Mouse (Mus musculus): ENCODE results near the gene Tor2a. TPM values are rescaled to one million over a fixed set of nuclear protein-coding genes. Genes with fewer than 3 reads are reported as not detected.

Gene Tor2a
- total and polyA plus RNA-seq, 3 experiments: 54.7 to 62.2 TPM; not detected in 1

GRCm38 (mm10) chr2:32718761-32719160 lies 38.3 kb upstream of the Tor2a start:
- H3K4me3 ChIP-seq (ENCODE audit: control insufficient read depth in 1 of 2, insufficient read depth in 1 of 2, low read depth in 2 of 2, low read length in 2 of 2): no peak overlapping the region
- H3K27me3 ChIP-seq (ENCODE audit: control insufficient read depth in 1 of 2, insufficient read depth in 2 of 2, low read length in 2 of 2): no peaks in the 10 kb centered on the region
- H3K36me3 ChIP-seq (ENCODE audit: control insufficient read depth in 1 of 2, insufficient read depth in 2 of 2, low read length in 2 of 2): peaks cover 0 to 11% of the 10 kb centered on the region in 2 experiments; a peak in 2 of 4 replicates
- peaks cover 0 to 22% of the 10 kb centered on the region in 2 experiments; a peak in 2 of 4 replicates for H3K4me1 ChIP-seq (ENCODE audit: control insufficient read depth in 1 of 2, insufficient read depth in 2 of 2, low read length in 2 of 2)
- no peak for TF ChIP-seq NELFE (IDR thresholded peaks at IDR 0.05; ENCODE audit: low read depth, low read length)
- no peak for TF ChIP-seq RAD21 (IDR thresholded peaks at IDR 0.05; ENCODE audit: low read depth, low read length)
- TF ChIP-seq TBP (IDR thresholded peaks at IDR 0.05; ENCODE audit: low read depth, low read length): no peak
- TF ChIP-seq ZNF384 (IDR thresholded peaks at IDR 0.05; ENCODE audit: low read depth, low read length): no peak
- no peak for TF ChIP-seq ZKSCAN1 (IDR thresholded peaks at IDR 0.05; ENCODE audit: low read depth, low read length)
- TF ChIP-seq MEF2A (IDR thresholded peaks at IDR 0.05; ENCODE audit: extremely low read depth, insufficient replicate concordance, low read depth, low read length, poor library complexity, severe bottlenecking): no peak
- no peak for TF ChIP-seq MXI1 (IDR thresholded peaks at IDR 0.05; ENCODE audit: low read depth, low read length)
- no peak for TF ChIP-seq MAZ (IDR thresholded peaks at IDR 0.05; ENCODE audit: low read depth, low read length)
- TF ChIP-seq MAX (IDR thresholded peaks at IDR 0.05; ENCODE audit: low read length): no peak
- TF ChIP-seq CHD1 (IDR thresholded peaks at IDR 0.05; ENCODE audit: low read depth, low read length): no peak
- no peak for TF ChIP-seq RCOR1 (IDR thresholded peaks at IDR 0.05; ENCODE audit: low read depth, low read length)
- TF ChIP-seq ZC3H11A (IDR thresholded peaks at IDR 0.05; ENCODE audit: low read depth, low read length): no peak
- TF ChIP-seq POLR2AphosphoS2 (IDR thresholded peaks at IDR 0.05; ENCODE audit: low read length): no peak
- no peak for TF ChIP-seq BHLHE40 (IDR thresholded peaks at IDR 0.05; ENCODE audit: borderline replicate concordance, low read depth, low read length)
- no peak overlapping the region for H3K27ac ChIP-seq (ENCODE audit: control insufficient read depth, low read depth, low read length)
- DNase-seq (ENCODE audit: low read depth, low spot score): no peak
- no peaks in the 10 kb centered on the region for H3K9me3 ChIP-seq (replicated peaks; ENCODE audit: insufficient read depth, low read length)
- no peaks in the 10 kb centered on the region for H3K79me2 ChIP-seq (ENCODE audit: control insufficient read depth, insufficient read depth, low read length, poor library complexity)
- no peak overlapping the region for H3K9ac ChIP-seq (ENCODE audit: control insufficient read depth, low read depth, low read length, poor library complexity, severe bottlenecking)

- Histone ChIP-seq H3K27me3 (ENCODE audit: control insufficient read depth in 1 of 2, insufficient read depth in 2 of 2, low read length in 2 of 2) (no peaks in the 10 kb centered on the region), H3K36me3 (ENCODE audit: control insufficient read depth in 1 of 2, insufficient read depth in 2 of 2, low read length in 2 of 2) (peaks cover 0 to 4% of the 10 kb centered on the region in 2 experiments; a peak in 2 of 4 replicates), H3K9ac (ENCODE audit: control insufficient read depth, low read depth, low read length, poor library complexity, severe bottlenecking) (no peak overlapping the region), H3K79me2 (ENCODE audit: control insufficient read depth, insufficient read depth, low read length, poor library complexity) (no peaks in the 10 kb centered on the region), H3K9me3 (replicated peaks; ENCODE audit: insufficient read depth, low read length) (no peaks in the 10 kb centered on the region), H3K27ac (ENCODE audit: control insufficient read depth, low read depth, low read length) (no peak overlapping the region), H3K4me1 (ENCODE audit: control insufficient read depth in 1 of 2, insufficient read depth in 2 of 2, low read length in 2 of 2) (peaks cover 0 to 9% of the 10 kb centered on the region in 2 experiments; a peak in 1 of 4 replicates), H3K4me3 (ENCODE audit: control insufficient read depth in 1 of 2, insufficient read depth in 1 of 2, low read depth in 2 of 2, low read length in 2 of 2) (no peak overlapping the region)
- DNase-seq (ENCODE audit: low read depth, low spot score): no peak
- TF ChIP-seq MAZ (IDR thresholded peaks at IDR 0.05; ENCODE audit: low read depth, low read length): no peak
- no peak for TF ChIP-seq CHD1 (IDR thresholded peaks at IDR 0.05; ENCODE audit: low read depth, low read length)
- no peak for TF ChIP-seq RCOR1 (IDR thresholded peaks at IDR 0.05; ENCODE audit: low read depth, low read length)
- TF ChIP-seq MYC (IDR thresholded peaks at IDR 0.05; ENCODE audit: low read depth, low read length): no peak
- no peak for TF ChIP-seq CHD2 (IDR thresholded peaks at IDR 0.05; ENCODE audit: low read length)
- no peak for TF ChIP-seq MEF2A (IDR thresholded peaks at IDR 0.05; ENCODE audit: extremely low read depth, insufficient replicate concordance, low read depth, low read length, poor library complexity, severe bottlenecking)
- no peak for TF ChIP-seq TAL1 (IDR thresholded peaks at IDR 0.05; ENCODE audit: low read length)
- no peak for TF ChIP-seq KAT2A (conservative IDR thresholded peaks at IDR 0.05; ENCODE audit: low read depth, low read length)
- TF ChIP-seq E2F4 (IDR thresholded peaks at IDR 0.05; ENCODE audit: borderline replicate concordance, low read depth, low read length): no peak
- no peak for TF ChIP-seq JUND (IDR thresholded peaks at IDR 0.05; ENCODE audit: low read depth, low read length)
- TF ChIP-seq BHLHE40 (IDR thresholded peaks at IDR 0.05; ENCODE audit: borderline replicate concordance, low read depth, low read length): no peak
These were observed 37.0 kb upstream of the Tor2a start for GRCm38 (mm10) chr2:32720053-32720452.
